Mouse (Mus musculus) MEL (cell line): Measurements from ENCODE around the gene Trim47.

ENCODE experiments used
- CTCF ChIP-seq, 3 experiments: IDR thresholded peaks in 2 of 3; conservative IDR thresholded peaks in 1 of 3; 2 replicates each; pipeline ENCODE4 v1.5.1; 2011 to 2012; ENCODE audit warnings: low read length in 3 of 3, low read depth in 2 of 3, mild to moderate bottlenecking in 2 of 3, improper control_type of control experiment in 1 of 3, inconsistent platforms in 1 of 3, mixed read lengths in 1 of 3, moderate library complexity in 1 of 3; ENCODE audit not compliant: control insufficient read depth in 1 of 3, insufficient read depth in 1 of 3, poor library complexity in 1 of 3, severe bottlenecking in 1 of 3
- EP300 ChIP-seq, 2 experiments: IDR thresholded peaks; 2 replicates each; pipeline ENCODE4 v1.6.1; 2011; ENCODE audit warnings: improper control_type of control experiment in 2 of 2, low read length in 2 of 2, low read depth in 1 of 2, mild to moderate bottlenecking in 1 of 2

DNA sequence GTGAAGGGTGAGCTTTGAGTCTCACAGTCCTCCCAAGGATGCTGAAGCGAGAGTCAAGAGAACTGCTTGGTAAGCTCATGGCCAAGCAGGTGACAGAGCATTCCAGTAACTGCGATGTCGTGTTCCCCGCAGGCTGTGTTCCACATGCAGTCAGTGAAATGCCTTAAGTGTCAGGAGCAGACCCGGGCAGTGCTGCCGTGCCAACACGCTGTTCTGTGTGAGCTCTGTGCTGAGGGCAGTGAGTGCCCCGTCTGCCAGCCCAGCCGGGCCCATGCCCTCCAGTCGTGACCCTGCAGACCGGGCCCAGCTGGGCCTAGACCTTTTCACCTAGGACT lies 67.4 kb downstream of the Trim47 start:
- TF ChIP-seq EP300 (IDR thresholded peaks at IDR 0.05; ENCODE audit: low read depth in 1 of 2, low read length in 2 of 2) (no peak), CTCF (IDR thresholded peaks at IDR 0.05 in 2 of 3, conservative IDR thresholded peaks at IDR 0.05 in 1 of 3; ENCODE audit: control insufficient read depth in 1 of 3, insufficient read depth in 1 of 3, low read depth in 2 of 3, low read length in 3 of 3, poor library complexity in 1 of 3, severe bottlenecking in 1 of 3) (no peak)
